Mouse (Mus musculus) liver, postnatal 0 days (tissue): ENCODE data around the gene Mrgprb3.

Source experiments
- CTCF ChIP-seq: sonication (generic); IDR thresholded peaks from 2 replicates; pipeline ENCODE4 v1.5.1; 2016; ENCODE audit warnings: antibody characterized with exemption, low read depth
- EP300 ChIP-seq: IDR thresholded peaks from 2 replicates; pipeline ENCODE4 v1.6.1; 2016; ENCODE audit warnings: antibody characterized with exemption, low read depth, mild to moderate bottlenecking

DNA sequence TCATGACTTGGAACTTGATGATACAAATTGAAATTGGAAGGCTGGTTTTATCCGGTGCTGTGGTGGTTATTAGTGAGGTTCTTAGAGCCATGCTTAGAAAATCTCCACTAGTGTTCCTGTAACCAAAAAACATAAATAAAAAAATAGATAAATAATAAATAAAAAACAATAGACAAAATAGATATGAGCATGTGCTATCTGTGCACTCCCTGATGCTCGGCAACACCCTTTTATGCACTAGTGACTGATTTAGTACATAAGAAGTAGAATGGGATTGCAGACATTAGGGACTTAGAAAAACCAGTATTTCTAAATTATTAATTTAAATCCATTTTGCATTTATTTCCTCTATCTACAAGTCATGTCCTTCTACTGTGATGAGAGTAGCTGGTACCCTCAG, at the start of gene Mrgprb3:
- TF ChIP-seq EP300 = no peak
- no peak for TF ChIP-seq CTCF
